Mouse (Mus musculus): ENCODE measurements around the gene Ube2m. TPM values are rescaled to one million over a fixed set of nuclear protein-coding genes. Genes with fewer than 3 reads are reported as not detected.

The Ube2m gene
- polyA plus RNA-seq, 2 experiments = 80.7 to 100 TPM

GRCm38 (mm10) chr7:13022773-13023535 is 15.1 kb downstream of the Ube2m start:
- no peak for TF ChIP-seq CTCF (IDR thresholded peaks at IDR 0.05; ENCODE audit: low read depth)
- TF ChIP-seq EP300 (IDR thresholded peaks at IDR 0.05; ENCODE audit: low read depth) = no peak

GRCm38 (mm10) chr7:13015217-13015616 is 22.9 kb downstream of the Ube2m start:
- 77% methylated on average over 1 of the region's 1 CpGs for WGBS (ENCODE audit: insufficient replicate concordance)
- ATAC-seq (ENCODE audit: insufficient read depth) (no peak), DNase-seq (ENCODE audit: low read depth in 3 of 3, low spot score in 3 of 3) (no peak)
- peaks cover 7 to 27% of the 10 kb centered on the region in 2 experiments for H3K4me1 ChIP-seq (replicated peaks; ENCODE audit: control insufficient read depth in 2 of 2, insufficient read depth in 2 of 2, low read length in 1 of 2)
- H3K4me3 ChIP-seq (ENCODE audit: insufficient read depth in 1 of 2, low read depth in 2 of 2, low read length in 2 of 2) = no peak overlapping the region
- H3K27me3 ChIP-seq (ENCODE audit: control insufficient read depth, insufficient read depth, low read length) = no peaks in the 10 kb centered on the region
- H3K36me3 ChIP-seq (replicated peaks; ENCODE audit: control insufficient read depth, insufficient read depth, low read depth) = no peaks in the 10 kb centered on the region
- no peaks in the 10 kb centered on the region for H3K9me3 ChIP-seq (ENCODE audit: control insufficient read depth, low read length)
- TF ChIP-seq EP300 (IDR thresholded peaks at IDR 0.05; ENCODE audit: low read depth) (no peak), CTCF (IDR thresholded peaks at IDR 0.05; ENCODE audit: low read depth) (no peak)
- H3K9ac ChIP-seq (replicated peaks) = no peak overlapping the region
- H3K27ac ChIP-seq = no peak overlapping the region
- H3K4me2 ChIP-seq (ENCODE audit: low read depth) = no peak overlapping the region

More at GRCm38 (mm10) chr7:13022773-13023535, 15.1 kb downstream of the Ube2m start:
- no peak overlapping the region for H3K27ac ChIP-seq
- 4% methylated on average over 31 of the region's 31 CpGs for WGBS (ENCODE audit: insufficient replicate concordance)
- H3K27me3 ChIP-seq (ENCODE audit: control insufficient read depth, insufficient read depth, low read length) = no peaks in the 10 kb centered on the region
- peak; percentile 17 for ATAC-seq (ENCODE audit: insufficient read depth)
- peak overlapping the region; percentile 94 for H3K4me2 ChIP-seq (ENCODE audit: low read depth)
- peaks cover 14 to 24% of the 10 kb centered on the region in 2 experiments for H3K4me1 ChIP-seq (replicated peaks; ENCODE audit: control insufficient read depth in 2 of 2, insufficient read depth in 2 of 2, low read length in 1 of 2)
- peak overlapping the region; percentile 48 to 87 for H3K4me3 ChIP-seq (ENCODE audit: insufficient read depth in 1 of 2, low read depth in 2 of 2, low read length in 2 of 2)
- peak in 2 of 3 experiments; percentile 47 for DNase-seq (ENCODE audit: low read depth in 3 of 3, low spot score in 3 of 3)
- H3K9ac ChIP-seq (replicated peaks) = peak overlapping the region; percentile 46
- no peaks in the 10 kb centered on the region for H3K9me3 ChIP-seq (ENCODE audit: control insufficient read depth, low read length)
- H3K36me3 ChIP-seq (replicated peaks; ENCODE audit: control insufficient read depth, insufficient read depth, low read depth) = peaks cover 25% of the 10 kb centered on the region

GRCm38 (mm10) chr7:13014275-13014839 is 23.7 kb downstream of the Ube2m start:
- H3K4me3 ChIP-seq (ENCODE audit: insufficient read depth in 1 of 2, low read depth in 2 of 2, low read length in 2 of 2) = no peak overlapping the region
- H3K9me3 ChIP-seq (ENCODE audit: control insufficient read depth, low read length) = no peaks in the 10 kb centered on the region
- no peaks in the 10 kb centered on the region for H3K27me3 ChIP-seq (ENCODE audit: control insufficient read depth, insufficient read depth, low read length)
- H3K27ac ChIP-seq = no peak overlapping the region
- DNase-seq (ENCODE audit: low read depth in 3 of 3, low spot score in 3 of 3) (no peak), ATAC-seq (ENCODE audit: insufficient read depth) (no peak)
- H3K4me2 ChIP-seq (ENCODE audit: low read depth) = no peak overlapping the region
- H3K9ac ChIP-seq (replicated peaks) = no peak overlapping the region
- WGBS (ENCODE audit: insufficient replicate concordance) = 46% methylated on average over 6 of the region's 6 CpGs
- H3K4me1 ChIP-seq (replicated peaks; ENCODE audit: control insufficient read depth in 2 of 2, insufficient read depth in 2 of 2, low read length in 1 of 2) = peaks cover 7 to 28% of the 10 kb centered on the region in 2 experiments
- H3K36me3 ChIP-seq (replicated peaks; ENCODE audit: control insufficient read depth, insufficient read depth, low read depth) = no peaks in the 10 kb centered on the region
- TF ChIP-seq CTCF (IDR thresholded peaks at IDR 0.05; ENCODE audit: low read depth) (no peak), EP300 (IDR thresholded peaks at IDR 0.05; ENCODE audit: low read depth) (no peak)

- TF ChIP-seq EP300 (IDR thresholded peaks at IDR 0.05; ENCODE audit: low read depth) (no peak), CTCF (IDR thresholded peaks at IDR 0.05; ENCODE audit: low read depth) (no peak)
- Histone ChIP-seq H3K4me3 (ENCODE audit: insufficient read depth in 1 of 2, low read depth in 2 of 2, low read length in 2 of 2) (no peak overlapping the region), H3K4me1 (replicated peaks; ENCODE audit: control insufficient read depth in 2 of 2, insufficient read depth in 2 of 2, low read length in 1 of 2) (peaks cover 7 to 28% of the 10 kb centered on the region in 2 experiments), H3K27me3 (ENCODE audit: control insufficient read depth, insufficient read depth, low read length) (no peaks in the 10 kb centered on the region), H3K27ac (no peak overlapping the region), H3K9ac (replicated peaks) (no peak overlapping the region), H3K36me3 (replicated peaks; ENCODE audit: control insufficient read depth, insufficient read depth, low read depth) (no peaks in the 10 kb centered on the region), H3K4me2 (ENCODE audit: low read depth) (no peak overlapping the region), H3K9me3 (ENCODE audit: control insufficient read depth, low read length) (no peaks in the 10 kb centered on the region)
- ATAC-seq (ENCODE audit: insufficient read depth) = no peak
- 65% methylated on average over 4 of the region's 4 CpGs for WGBS (ENCODE audit: insufficient replicate concordance)
- no peak for DNase-seq (ENCODE audit: low read depth in 3 of 3, low spot score in 3 of 3)
Observed at GRCm38 (mm10) chr7:13013671-13014070, 24.4 kb downstream of the Ube2m start.
